Mouse (Mus musculus): ENCODE measurements around the gene Ptcd1. TPM values are rescaled to one million over a fixed set of nuclear protein-coding genes. Genes with fewer than 3 reads are reported as not detected.
"Not testable (repeated sequence)": the region's sequence is repeated elsewhere in the genome, so short reads cannot be mapped to it uniquely, and the experiment has no call there.

The Ptcd1 gene
- 14.6 and 15.0 TPM in 2 replicates for polyA plus RNA-seq (2016; fragmentation: Nextera tagmentation; extraction: Ambion mirVana)

DNA sequence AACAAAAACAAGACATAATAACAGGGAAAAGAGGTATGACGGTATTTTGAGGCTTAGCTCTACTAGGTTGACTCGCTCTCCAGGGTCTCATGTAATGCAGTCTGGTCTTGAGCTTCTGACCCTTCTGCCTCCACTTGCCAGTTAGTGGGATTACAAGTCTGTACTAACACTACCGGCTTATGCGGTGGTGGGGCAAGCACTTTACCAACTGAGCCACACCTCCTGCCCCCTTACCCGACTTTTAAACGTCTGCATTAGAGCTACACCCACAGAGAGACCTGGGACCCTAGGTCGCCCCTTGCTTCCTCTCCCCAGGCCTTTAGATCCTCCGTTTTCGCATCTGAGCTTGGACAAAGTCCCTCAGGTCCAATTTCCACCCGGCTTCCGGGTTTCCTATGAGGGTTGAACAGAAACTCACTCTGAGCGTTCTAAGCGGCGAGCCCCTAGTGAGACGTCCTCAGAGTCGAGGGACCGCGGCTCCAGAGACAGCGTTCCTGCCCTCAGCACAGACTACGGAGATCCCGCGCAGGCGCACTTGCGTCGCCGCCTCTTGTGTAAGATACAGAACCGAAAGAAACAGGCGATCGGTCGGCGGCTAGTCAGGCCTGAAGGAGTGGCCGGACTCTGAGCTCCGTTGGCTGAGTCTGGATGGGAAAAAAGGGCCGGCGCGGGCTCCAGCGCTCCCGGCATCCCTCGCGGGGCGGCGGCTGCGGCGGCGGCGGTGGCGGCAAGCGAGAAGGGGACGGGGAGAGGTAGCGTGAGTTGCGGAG, at the start of gene Ptcd1, which contains the start of gene Cpsf4:
Ptcd1 (minus strand) TSS at position 573 of the 770 bp plus-strand sequence.
Cpsf4 (plus strand) TSS at position 678 of the 770 bp plus-strand sequence.
- DNase-seq (ENCODE audit: low spot score): peak; percentile 100
- WGBS: 1% methylated on average over 51 of the region's 51 CpGs
- H3K27ac ChIP-seq: peak within 1 kb of the TSS; percentile 91
- no peaks in the 10 kb centered on the region for H3K27me3 ChIP-seq (ENCODE audit: insufficient read depth, poor library complexity, severe bottlenecking)
- peak within 1 kb of the TSS; percentile 84 for H3K4me3 ChIP-seq
- H3K9me3 ChIP-seq: no peaks in the 10 kb centered on the region
- H3K36me3 ChIP-seq: peaks cover 51% of the 10 kb centered on the region
- H3K4me1 ChIP-seq: peaks cover 30% of the 10 kb centered on the region

DNA sequence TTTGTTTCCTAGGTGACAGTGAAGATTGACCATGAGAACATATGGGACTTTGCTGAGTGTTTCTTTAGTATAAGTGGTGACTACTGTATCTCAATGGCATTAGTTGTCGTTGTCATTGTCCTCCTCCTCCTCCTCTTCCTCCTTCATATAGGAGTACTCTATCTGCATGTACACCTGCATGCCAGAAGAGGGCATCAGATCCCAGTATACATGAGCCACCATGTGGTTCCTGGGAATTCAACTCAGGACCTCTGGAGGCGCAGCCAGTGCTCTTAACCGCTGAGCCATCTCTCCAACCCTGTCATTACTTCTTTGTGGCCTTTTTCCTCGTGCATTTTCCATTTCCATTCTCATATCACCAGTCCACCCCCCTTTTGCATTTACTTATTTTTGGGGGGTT, 47.8 kb upstream of the Ptcd1 start:
- Histone ChIP-seq H3K27ac (no peak overlapping the region), H3K36me3 (peaks cover 75% of the 10 kb centered on the region), H3K4me3 (no peak overlapping the region), H3K9me3 (no peaks in the 10 kb centered on the region), H3K27me3 (ENCODE audit: insufficient read depth, poor library complexity, severe bottlenecking) (no peaks in the 10 kb centered on the region), H3K4me1 (no peaks in the 10 kb centered on the region)
- WGBS: 64% methylated on average over 4 of the region's 4 CpGs
- no peak for DNase-seq (ENCODE audit: low spot score)

DNA sequence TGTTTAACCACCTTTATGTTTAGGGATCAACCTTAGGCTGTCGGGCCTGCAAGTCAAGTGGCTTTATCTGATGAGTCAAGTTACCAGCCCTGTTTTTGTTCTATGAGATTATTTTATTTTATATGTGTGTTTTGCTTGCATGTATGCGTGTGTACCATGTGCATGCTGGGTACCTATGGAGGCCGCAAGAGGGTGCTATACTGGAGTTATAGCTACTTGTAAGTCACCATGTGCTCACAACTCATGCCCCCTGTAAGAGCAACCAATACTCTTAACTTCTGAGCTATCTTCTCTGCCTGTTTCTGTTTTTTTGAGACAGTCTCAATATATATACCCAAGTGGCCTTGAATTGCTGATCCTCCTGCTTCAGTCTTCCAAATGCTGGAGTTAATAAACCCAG, 46.6 kb upstream of the Ptcd1 start:
- Histone ChIP-seq H3K4me1 (no peaks in the 10 kb centered on the region), H3K27ac (no peak overlapping the region), H3K9me3 (no peaks in the 10 kb centered on the region), H3K36me3 (peaks cover 71% of the 10 kb centered on the region), H3K27me3 (ENCODE audit: insufficient read depth, poor library complexity, severe bottlenecking) (no peaks in the 10 kb centered on the region), H3K4me3 (no peak overlapping the region)
- no peak for DNase-seq (ENCODE audit: low spot score)
- 89% methylated on average over 3 of the region's 3 CpGs for WGBS

DNA sequence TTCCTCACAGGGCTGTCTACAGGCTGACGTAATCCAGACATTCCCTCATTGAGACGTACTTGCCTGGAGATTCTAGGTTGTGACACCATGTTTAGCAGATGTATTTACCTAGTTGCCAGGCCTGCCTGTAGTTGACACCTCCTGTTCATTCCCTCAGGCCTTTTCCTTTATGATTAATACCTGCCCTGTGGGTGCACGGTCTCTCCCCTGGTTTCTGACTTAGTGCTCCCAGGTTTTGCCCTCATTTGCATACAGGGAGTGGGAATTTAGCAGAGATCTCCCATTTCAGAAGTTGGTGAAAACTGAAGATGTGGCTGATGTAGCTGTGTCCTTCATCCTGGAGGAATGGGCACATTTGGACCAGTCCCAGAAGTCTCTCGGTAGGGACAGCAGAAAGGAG, 45.3 kb upstream of the Ptcd1 start:
- peak; percentile 60 for DNase-seq (ENCODE audit: low spot score)
- no peaks in the 10 kb centered on the region for H3K27me3 ChIP-seq (ENCODE audit: insufficient read depth, poor library complexity, severe bottlenecking)

DNA sequence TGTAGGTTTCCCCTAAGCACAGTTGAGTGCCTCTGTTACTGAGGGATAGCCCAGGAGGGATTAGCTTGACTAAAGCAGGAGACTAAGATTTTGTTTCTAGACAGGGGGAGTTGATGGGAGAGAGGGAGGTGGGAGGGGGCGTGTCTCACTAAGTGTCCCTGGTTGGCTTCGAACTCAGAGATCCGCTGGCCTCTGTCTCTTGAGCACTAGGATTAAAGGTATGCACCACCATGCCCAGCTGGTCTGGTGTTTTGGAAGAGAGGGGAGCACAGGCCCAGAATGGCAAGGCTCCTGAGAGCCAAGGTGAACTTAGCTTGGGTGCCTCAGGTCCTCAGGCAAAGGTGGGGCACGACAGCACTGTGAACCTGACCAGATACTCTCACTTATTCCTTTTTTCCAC, 44.4 kb upstream of the Ptcd1 start:
- WGBS: 95% methylated on average over 4 of the region's 4 CpGs
- Histone ChIP-seq H3K27ac (no peak overlapping the region), H3K27me3 (ENCODE audit: insufficient read depth, poor library complexity, severe bottlenecking) (no peaks in the 10 kb centered on the region), H3K36me3 (peaks cover 79% of the 10 kb centered on the region), H3K4me1 (no peaks in the 10 kb centered on the region), H3K4me3 (no peak overlapping the region), H3K9me3 (no peaks in the 10 kb centered on the region)
- DNase-seq (ENCODE audit: low spot score): peak; percentile 71

More for the DNA sequence above, 45.3 kb upstream of the Ptcd1 start:
- Histone ChIP-seq H3K36me3 (peaks cover 73% of the 10 kb centered on the region), H3K4me3 (no peak overlapping the region), H3K9me3 (no peaks in the 10 kb centered on the region), H3K4me1 (no peaks in the 10 kb centered on the region), H3K27ac (no peak overlapping the region)
- 86% methylated on average over 4 of the region's 4 CpGs for WGBS

DNA sequence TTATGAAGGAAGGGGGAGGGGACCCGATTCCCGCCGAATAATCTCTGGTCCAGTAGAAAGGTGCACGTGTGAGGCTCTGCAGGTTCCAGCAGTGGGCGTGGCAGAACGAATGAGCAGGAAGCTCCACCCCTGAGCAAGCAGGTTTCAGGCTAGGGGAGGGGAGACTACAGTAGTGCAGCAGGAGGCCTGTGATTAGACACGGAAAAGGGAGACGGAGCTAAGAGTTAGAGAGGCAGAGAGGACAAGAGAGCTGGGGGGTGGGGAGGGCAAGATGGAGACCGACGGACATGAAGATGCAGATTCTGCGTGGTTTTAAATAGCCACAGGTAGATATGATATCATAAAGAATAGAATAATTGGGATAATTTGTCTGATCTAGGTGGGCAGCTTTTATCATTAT, 41.5 kb upstream of the Ptcd1 start:
- 43% methylated on average over 11 of the region's 11 CpGs for WGBS
- H3K27me3 ChIP-seq (ENCODE audit: insufficient read depth, poor library complexity, severe bottlenecking); H3K9me3 ChIP-seq; H3K4me3 ChIP-seq; H3K27ac ChIP-seq: not testable (repeated sequence)
- DNase-seq (ENCODE audit: low spot score): peak; percentile 69
- Histone ChIP-seq H3K4me1 (peaks cover 12% of the 10 kb centered on the region), H3K36me3 (peaks cover 59% of the 10 kb centered on the region)

DNA sequence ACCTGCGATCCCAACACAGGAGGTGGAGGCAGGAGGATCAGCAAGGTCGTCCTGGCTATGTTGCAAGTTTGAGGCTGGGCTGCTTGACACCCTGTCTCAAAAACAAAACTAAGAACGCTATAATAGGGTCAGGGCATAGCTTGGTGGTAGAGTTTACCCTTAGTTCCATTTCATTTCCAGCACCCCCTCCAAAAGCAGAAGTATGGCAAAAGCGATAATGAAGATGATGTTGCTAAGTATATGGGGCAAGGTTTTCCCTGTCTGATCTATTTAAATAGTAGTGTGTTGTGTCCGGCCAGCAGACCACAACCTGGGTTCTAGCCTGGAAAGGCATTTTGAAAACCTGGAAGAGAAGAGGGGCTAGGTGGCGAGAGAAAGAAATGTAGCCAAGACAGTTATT, 41.0 kb upstream of the Ptcd1 start:
- H3K27me3 ChIP-seq (ENCODE audit: insufficient read depth, poor library complexity, severe bottlenecking): no peaks in the 10 kb centered on the region
- no peaks in the 10 kb centered on the region for H3K9me3 ChIP-seq
- H3K4me3 ChIP-seq: no peak overlapping the region
- no peak for DNase-seq (ENCODE audit: low spot score)
- H3K36me3 ChIP-seq: peaks cover 55% of the 10 kb centered on the region
- H3K4me1 ChIP-seq: peaks cover 12% of the 10 kb centered on the region
- H3K27ac ChIP-seq: no peak overlapping the region
- 85% methylated on average over 6 of the region's 6 CpGs for WGBS

DNA sequence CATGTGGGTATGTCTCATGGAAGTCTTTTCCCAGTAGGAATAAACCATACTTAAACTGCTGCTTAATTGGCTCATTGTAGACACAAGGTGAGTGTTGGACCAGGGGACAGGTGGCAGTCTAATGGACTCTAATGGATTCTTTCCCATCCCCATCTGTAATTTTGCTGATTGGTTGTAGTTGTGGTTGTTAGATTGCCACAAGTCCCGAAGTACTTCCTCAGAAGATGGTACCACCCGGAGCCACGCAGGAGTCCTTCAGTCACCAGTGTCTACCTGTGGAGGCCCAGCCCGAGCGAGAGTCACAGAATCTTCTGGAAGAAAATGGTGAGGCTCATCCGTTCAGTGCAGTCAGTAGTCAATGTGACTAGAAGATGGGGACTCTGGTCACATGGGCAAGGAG, 40.5 kb upstream of the Ptcd1 start:
- Histone ChIP-seq H3K9me3 (no peaks in the 10 kb centered on the region), H3K36me3 (peaks cover 49% of the 10 kb centered on the region), H3K4me1 (peaks cover 12% of the 10 kb centered on the region), H3K4me3 (no peak overlapping the region), H3K27ac (no peak overlapping the region), H3K27me3 (ENCODE audit: insufficient read depth, poor library complexity, severe bottlenecking) (no peaks in the 10 kb centered on the region)
- DNase-seq (ENCODE audit: low spot score): peak; percentile 64
- 93% methylated on average over 6 of the region's 6 CpGs for WGBS

DNA sequence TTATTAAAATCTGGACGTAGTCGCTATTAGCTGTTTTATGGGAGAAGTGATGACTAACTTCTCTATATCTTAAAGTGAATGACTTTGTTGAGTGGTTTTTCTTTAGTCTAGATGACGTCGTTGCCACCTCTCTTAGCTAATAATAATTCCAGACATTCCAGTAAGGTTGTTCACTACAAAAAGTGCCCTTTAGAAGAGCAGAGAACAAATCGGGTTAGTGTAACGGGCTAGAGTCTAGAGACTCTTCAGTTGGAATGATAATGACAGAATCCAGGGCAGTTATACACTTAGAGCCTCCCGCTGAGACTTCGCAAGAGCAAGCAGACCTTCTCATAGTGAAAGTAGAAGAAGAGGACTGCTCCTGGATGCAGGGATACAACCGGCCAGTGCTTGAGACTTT, 38.1 kb upstream of the Ptcd1 start:
- no peaks in the 10 kb centered on the region for H3K9me3 ChIP-seq
- H3K4me3 ChIP-seq: peak overlapping the region; percentile 68
- WGBS: 11% methylated on average over 9 of the region's 9 CpGs
- no peak for DNase-seq (ENCODE audit: low spot score)
- no peaks in the 10 kb centered on the region for H3K27me3 ChIP-seq (ENCODE audit: insufficient read depth, poor library complexity, severe bottlenecking)
- peaks cover 23% of the 10 kb centered on the region for H3K4me1 ChIP-seq
- peaks cover 26% of the 10 kb centered on the region for H3K36me3 ChIP-seq
- peak overlapping the region; percentile 89 for H3K27ac ChIP-seq

DNA sequence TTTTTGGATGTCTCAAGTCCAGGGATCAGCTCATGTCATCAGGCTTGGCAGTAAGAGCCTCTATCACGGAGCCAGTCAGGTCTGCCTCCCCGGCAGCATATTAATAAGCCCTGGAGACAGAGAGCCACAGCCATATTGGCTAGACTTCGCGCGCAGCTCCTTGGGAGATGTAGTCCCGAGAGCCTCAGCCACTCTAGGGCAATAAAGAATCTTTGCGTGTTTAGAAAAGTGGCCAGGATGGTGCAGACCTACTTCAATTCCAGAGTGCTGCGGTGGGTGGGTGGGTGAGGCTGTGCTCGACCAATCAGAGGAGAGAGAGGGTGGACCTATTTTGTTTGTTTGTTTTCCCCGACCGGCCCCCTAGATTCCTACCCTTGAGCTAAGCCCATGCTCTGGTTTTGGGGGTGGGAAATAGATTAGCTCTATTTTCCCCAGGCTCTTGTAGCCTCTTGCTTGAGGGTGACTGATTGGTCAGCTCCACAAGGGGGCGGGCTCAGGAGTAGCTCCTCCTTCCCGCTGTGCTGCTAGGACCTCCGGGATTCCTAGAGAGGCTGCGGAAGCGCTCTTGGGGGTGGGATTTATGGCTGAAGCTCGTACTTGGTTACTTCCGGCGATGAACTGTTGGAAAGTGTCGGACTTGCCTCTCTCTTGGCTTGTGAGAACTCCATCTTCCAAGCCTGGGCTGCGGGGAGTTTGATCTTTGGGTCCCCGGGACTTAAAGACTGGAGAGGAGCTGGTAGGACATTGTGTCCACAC, 37.2 kb upstream of the Ptcd1 start, which contains the start of gene Zkscan5:
Zkscan5 (plus strand) TSS at position 627 of the 756 bp plus-strand sequence.
- H3K4me3 ChIP-seq: peak within 1 kb of the TSS; percentile 68
- peaks cover 22% of the 10 kb centered on the region for H3K36me3 ChIP-seq
- WGBS: under 1% methylated on average over 22 of the region's 22 CpGs
- no peaks in the 10 kb centered on the region for H3K9me3 ChIP-seq
- no peaks in the 10 kb centered on the region for H3K27me3 ChIP-seq (ENCODE audit: insufficient read depth, poor library complexity, severe bottlenecking)
- H3K27ac ChIP-seq: peak within 1 kb of the TSS; percentile 89
- peak; percentile 100 for DNase-seq (ENCODE audit: low spot score)
- peaks cover 23% of the 10 kb centered on the region for H3K4me1 ChIP-seq

DNA sequence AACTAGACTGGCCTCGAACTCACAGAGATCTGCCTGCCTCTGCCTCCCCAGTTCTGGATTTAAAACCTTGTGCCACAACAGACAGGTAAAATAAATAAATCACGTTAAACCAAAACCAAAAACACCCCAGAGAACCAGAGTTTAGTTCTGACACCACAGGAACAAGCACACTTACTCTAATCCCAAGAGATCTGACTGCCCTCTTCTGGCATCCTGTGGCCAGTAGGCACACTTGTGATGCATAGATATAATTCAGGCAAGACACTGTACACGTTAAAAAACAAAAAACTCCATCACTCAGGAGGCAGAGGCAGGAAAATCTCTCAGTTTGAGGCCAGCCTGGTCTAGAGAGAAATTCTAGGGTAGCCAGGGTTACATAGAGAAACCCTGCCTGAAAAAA, 35.5 kb upstream of the Ptcd1 start:
- Histone ChIP-seq H3K4me3 (no peak overlapping the region), H3K27me3 (ENCODE audit: insufficient read depth, poor library complexity, severe bottlenecking) (no peaks in the 10 kb centered on the region), H3K4me1 (peaks cover 23% of the 10 kb centered on the region), H3K36me3 (peaks cover 11% of the 10 kb centered on the region; the same call in 1 of the 2 replicates), H3K9me3 (no peaks in the 10 kb centered on the region), H3K27ac (no peak overlapping the region)
- DNase-seq (ENCODE audit: low spot score): no peak
- 53% methylated on average over 3 of the region's 3 CpGs for WGBS

DNA sequence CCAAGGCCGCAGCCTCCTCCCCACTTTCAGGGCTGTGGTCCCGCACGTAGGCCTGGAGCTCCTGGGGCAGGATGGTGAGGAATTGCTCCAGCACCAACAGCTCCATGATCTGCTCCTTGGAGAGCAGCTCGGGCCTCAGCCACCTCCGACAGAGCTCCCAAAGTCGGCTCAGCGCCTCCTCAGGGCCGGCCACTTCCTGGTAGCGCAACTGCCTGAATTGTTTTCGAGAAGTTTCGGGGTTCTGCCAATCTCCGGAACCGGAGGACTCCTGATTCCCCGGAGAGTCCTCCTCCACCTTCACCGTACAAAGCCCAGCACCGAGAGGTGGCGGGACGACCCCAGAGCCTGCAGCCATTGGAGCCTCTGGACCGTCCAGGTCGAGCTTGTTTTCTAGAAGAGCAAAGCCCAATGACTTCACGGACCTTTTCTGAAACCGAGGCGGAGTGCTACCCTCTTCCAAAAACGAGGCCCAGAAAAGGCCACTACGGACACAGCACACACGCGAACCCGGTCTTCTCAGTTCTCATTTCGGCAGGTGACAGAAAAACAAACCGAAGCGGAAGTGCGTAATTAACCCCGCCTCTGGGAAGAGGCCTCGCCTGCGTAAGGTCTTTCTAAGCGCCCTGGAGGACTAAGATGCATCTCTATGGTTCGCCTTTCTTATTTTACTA, 34.5 kb upstream of the Ptcd1 start, which contains the start of gene Zkscan14:
Zkscan14 (minus strand) TSS at position 548 of the 671 bp plus-strand sequence.
- H3K36me3 ChIP-seq: peaks cover 4% of the 10 kb centered on the region; the same call in 1 of the 2 replicates
- DNase-seq (ENCODE audit: low spot score): peak; percentile 93
- H3K4me3 ChIP-seq: peak within 1 kb of the TSS; percentile 84
- WGBS: under 1% methylated on average over 37 of the region's 37 CpGs
- peak within 1 kb of the TSS; percentile 83 for H3K27ac ChIP-seq
- H3K4me1 ChIP-seq: peaks cover 23% of the 10 kb centered on the region
- H3K9me3 ChIP-seq: no peaks in the 10 kb centered on the region
- H3K27me3 ChIP-seq (ENCODE audit: insufficient read depth, poor library complexity, severe bottlenecking): no peaks in the 10 kb centered on the region
